Mouse (Mus musculus) ES-E14 (cell line): ENCODE measurements around the gene Rpgrip1l. TPM values are rescaled to one million over a fixed set of nuclear protein-coding genes. Genes with fewer than 3 reads are reported as not detected.

Source experiments
- DNase-seq: peaks from one replicate; pipeline ENCODE4 v3.0.0-alpha.2; 2013; ENCODE audit warnings: low read depth, low spot score
- H3K27ac ChIP-seq: 2 replicates; pipeline ENCODE4 v1.5.1; 2012; ENCODE audit warnings: low read depth, mild to moderate bottlenecking, low read length, moderate library complexity, mixed read lengths; ENCODE audit not compliant: poor library complexity, insufficient read depth, severe bottlenecking
- H3K36me3 ChIP-seq: 2 replicates; pipeline ENCODE4 v1.6.1; 2012; ENCODE audit warnings: mild to moderate bottlenecking, low read length, moderate library complexity, mixed read lengths; ENCODE audit not compliant: control insufficient read depth, poor library complexity, insufficient read depth, severe bottlenecking
- H3K4me1 ChIP-seq, 2 experiments: fragments of 150-350 bp in 1 of 2; sonication (generic) in 1 of 2; 2 replicates each; pipeline ENCODE4 v1.6.1; 2012; ENCODE audit warnings: low read length in 2 of 2, mild to moderate bottlenecking in 1 of 2, mixed read lengths in 1 of 2; ENCODE audit not compliant: control insufficient read depth in 2 of 2, insufficient read depth in 2 of 2, poor library complexity in 1 of 2
- H3K4me3 ChIP-seq, 2 experiments: fragments of 150-350 bp in 1 of 2; sonication (generic) in 1 of 2; 2 replicates each; pipeline ENCODE4 v1.5.1; 2012; ENCODE audit warnings: low read length in 2 of 2, low read depth in 1 of 2, mild to moderate bottlenecking in 1 of 2, mixed read lengths in 1 of 2; ENCODE audit not compliant: insufficient read depth in 1 of 2, poor library complexity in 1 of 2, severe bottlenecking in 1 of 2
- H3K9ac ChIP-seq: 2 replicates; pipeline ENCODE4 v1.6.1; 2012; ENCODE audit warnings: low read depth, mild to moderate bottlenecking, low read length, mixed read lengths; ENCODE audit not compliant: poor library complexity, insufficient read depth, severe bottlenecking
- H3K9me3 ChIP-seq: fragments of 150-350 bp; sonication (generic); 2 replicates; pipeline ENCODE4 v1.6.1; 2012; ENCODE audit warnings: low read depth, mild to moderate bottlenecking, low read length; ENCODE audit not compliant: control insufficient read depth, insufficient read depth
- CHD2 ChIP-seq: IDR thresholded peaks from 2 replicates; pipeline ENCODE4 v1.6.1; 2014; ENCODE audit warnings: mild to moderate bottlenecking, low read depth, low read length, inconsistent platforms
- HCFC1 ChIP-seq: IDR thresholded peaks from 2 replicates; pipeline ENCODE4 v1.6.1; 2012; ENCODE audit warnings: low read length, inconsistent platforms, borderline replicate concordance; ENCODE audit not compliant: insufficient read depth
- MAFK ChIP-seq: IDR thresholded peaks from 2 replicates; pipeline ENCODE4 v1.6.1; 2014; ENCODE audit warnings: mild to moderate bottlenecking, low read depth, low read length, inconsistent platforms; ENCODE audit not compliant: insufficient read depth
- ZC3H11A ChIP-seq: IDR thresholded peaks from 2 replicates; pipeline ENCODE4 v1.6.1; 2012; ENCODE audit warnings: low read depth, mild to moderate bottlenecking, inconsistent platforms, low read length, borderline replicate concordance
- ZNF384 ChIP-seq: IDR thresholded peaks from 2 replicates; pipeline ENCODE4 v1.6.1; 2012; ENCODE audit warnings: low read depth, low read length, inconsistent platforms
- in situ Hi-C, 2 experiments: fragments of 600-800 bp; cut with MboI; formaldehyde crosslinking; loops; one replicate each; pipeline ENCODE4 v1.15.1; 2025; ENCODE audit warnings: low sequenced_read_pairs in 2 of 2, inconsistent platforms in 1 of 2; ENCODE audit not compliant: unreplicated experiment in 2 of 2
- total RNA-seq: library from RNA; depleted of rRNA; stranded (reverse); fragments of 300-350 nt; gene quantifications from 2 replicates; pipeline ENCODE4 v1.2.3, GENCODE M21; 2012

Gene Rpgrip1l
- total RNA-seq, 1 experiment = 2.7 TPM

GRCm38 (mm10) chr8:91201184-91201583, 111.9 kb downstream of the Rpgrip1l start:
- Histone ChIP-seq H3K4me3 (no peak overlapping the region), H3K9ac (no peak overlapping the region), H3K27ac (no peak overlapping the region), H3K9me3 (no peaks in the 10 kb centered on the region), H3K4me1 (no peaks in the 10 kb centered on the region), H3K36me3 (no peaks in the 10 kb centered on the region)
- no peak; the same call in 1 of the 2 replicates for TF ChIP-seq ZC3H11A
- TF ChIP-seq ZNF384 = no peak
- TF ChIP-seq CHD2 = no peak
- TF ChIP-seq HCFC1 = no peak
- TF ChIP-seq MAFK = no peak
- no peak for DNase-seq
- in situ Hi-C loops = no loop called here

GRCm38 (mm10) chr8:91199876-91200275, 113.2 kb downstream of the Rpgrip1l start, which contains the start of gene Aktip:
Aktip (minus strand) TSS chr8:91199976.
- no peaks in the 10 kb centered on the region for H3K4me1 ChIP-seq
- H3K27ac ChIP-seq = no peak within 1 kb of the TSS
- in situ Hi-C loops = no loop called here
- no peak for DNase-seq
- H3K9ac ChIP-seq = no peak within 1 kb of the TSS
- no peaks in the 10 kb centered on the region for H3K36me3 ChIP-seq
- H3K4me3 ChIP-seq = no peak within 1 kb of the TSS
- no peak for TF ChIP-seq ZC3H11A
- TF ChIP-seq HCFC1 = no peak
- TF ChIP-seq ZNF384 = no peak
- no peak for TF ChIP-seq CHD2
- no peak for TF ChIP-seq MAFK
- no peaks in the 10 kb centered on the region for H3K9me3 ChIP-seq

- no peak overlapping the region for H3K4me3 ChIP-seq
- H3K27ac ChIP-seq = no peak overlapping the region
- no peaks in the 10 kb centered on the region for H3K36me3 ChIP-seq
- no peak overlapping the region for H3K9ac ChIP-seq
- no peak for TF ChIP-seq ZC3H11A
- TF ChIP-seq HCFC1 = no peak
- TF ChIP-seq MAFK = no peak
- TF ChIP-seq ZNF384 = no peak
- TF ChIP-seq CHD2 = no peak
- H3K9me3 ChIP-seq = no peaks in the 10 kb centered on the region
- in situ Hi-C loops = no loop called here
- DNase-seq = no peak
- no peaks in the 10 kb centered on the region for H3K4me1 ChIP-seq
Measured at GRCm38 (mm10) chr8:91198036-91198435, 115.0 kb downstream of the Rpgrip1l start.

GRCm38 (mm10) chr8:91197233-91197632, 115.8 kb downstream of the Rpgrip1l start:
- TF ChIP-seq ZNF384 (no peak), ZC3H11A (no peak), HCFC1 (no peak), MAFK (no peak), CHD2 (no peak)
- Histone ChIP-seq H3K9ac (no peak overlapping the region), H3K4me1 (no peaks in the 10 kb centered on the region), H3K4me3 (no peak overlapping the region), H3K27ac (no peak overlapping the region), H3K9me3 (no peaks in the 10 kb centered on the region), H3K36me3 (no peaks in the 10 kb centered on the region)
- in situ Hi-C loops = no loop called here
- no peak for DNase-seq

GRCm38 (mm10) chr8:91196661-91197060, 116.4 kb downstream of the Rpgrip1l start:
- peak; percentile 24 for DNase-seq
- H3K9ac ChIP-seq = no peak overlapping the region
- in situ Hi-C loops = no loop called here
- H3K4me3 ChIP-seq = no peak overlapping the region
- H3K27ac ChIP-seq = no peak overlapping the region
- H3K9me3 ChIP-seq = no peaks in the 10 kb centered on the region
- no peaks in the 10 kb centered on the region for H3K36me3 ChIP-seq
- TF ChIP-seq HCFC1 = no peak
- TF ChIP-seq CHD2 = no peak
- no peak for TF ChIP-seq ZC3H11A
- TF ChIP-seq MAFK = no peak
- no peaks in the 10 kb centered on the region for H3K4me1 ChIP-seq
